In genomic region chr13:107325707-107326495, GRCm38 (mm10) we compare ENCODE assay signal across 9 mouse cellular contexts.
DNase-seq lines count a peak whose midpoint lies in the region; ATAC-seq and TF ChIP-seq lines count a peak whose summit lies in the region.
"Had no signal": no experiment of that assay in that cellular context is flagged by ENCODE, and none has a peak within 500 bp of the region (broad histone marks: within the 10 kb centered on the region; RNA-seq: fewer than 3 reads in every experiment).

No protein-coding gene starts in this region.

- no peaks in the 10 kb centered on the region for H3K36me3 ChIP-seq in intestine, embryonic 14.5 days (ENCODE audit: control insufficient read depth, insufficient read depth, low read length)
- no peaks in the 10 kb centered on the region for H3K36me3 ChIP-seq in intestine, embryonic 16.5 days (ENCODE audit: control insufficient read depth, insufficient read depth, low read length)

- no peak for ATAC-seq in intestine, embryonic 14.5 days (replicated peaks; ENCODE audit: low FRiP score, low TSS enrichment, low read depth)
- no peak for ATAC-seq in intestine, embryonic 16.5 days

- peak; percentile 74 for DNase-seq in intestine, embryonic 14.5 days (ENCODE audit: low spot score)
- peak; percentile 46 for DNase-seq in ZHBTc4 (ENCODE audit: low read depth, low spot score)
- DNase-seq in heart, adult 8-10 months (ENCODE audit: low spot score) = peak; percentile 33
- peak; percentile 75 to 83 for DNase-seq in layer of hippocampus, postnatal 10 days (ENCODE audit: low spot score in 2 of 2)
- peak; percentile 43 for DNase-seq in mesoderm, embryonic 11.5 days (ENCODE audit: low read depth, low spot score)
- DNase-seq in thymus, postnatal 0 days (ENCODE audit: low spot score) = peak; percentile 62

- H3K9me3 ChIP-seq in intestine, embryonic 14.5 days (ENCODE audit: control insufficient read depth, low read length) = no peaks in the 10 kb centered on the region
- H3K9me3 ChIP-seq in intestine, embryonic 16.5 days (ENCODE audit: control insufficient read depth, low read length) = no peaks in the 10 kb centered on the region

- H3K4me3 ChIP-seq in intestine, embryonic 14.5 days (ENCODE audit: low read depth, low read length) = no peak overlapping the region
- no peak overlapping the region for H3K4me3 ChIP-seq in intestine, embryonic 16.5 days (ENCODE audit: low read length)
- H3K4me3 ChIP-seq in cortical plate, adult 2 months (ENCODE audit: insufficient read depth, low read length) = no peak overlapping the region

- no peaks in the 10 kb centered on the region for H3K27me3 ChIP-seq in intestine, embryonic 14.5 days (replicated peaks; ENCODE audit: control insufficient read depth, insufficient read depth, low read length)
- no peaks in the 10 kb centered on the region for H3K27me3 ChIP-seq in intestine, embryonic 16.5 days (replicated peaks; ENCODE audit: control insufficient read depth, insufficient read depth, low read length)

- no peak overlapping the region for H3K4me2 ChIP-seq in intestine, embryonic 14.5 days (ENCODE audit: low read length)
- no peak overlapping the region for H3K4me2 ChIP-seq in intestine, embryonic 16.5 days (ENCODE audit: low read depth, low read length)

- WGBS in intestine, embryonic 14.5 days = 56% methylated on average over 3 of the region's 3 CpGs
- 56% methylated on average over 3 of the region's 3 CpGs for WGBS in intestine, embryonic 16.5 days

- no peak for TF ChIP-seq POLR2A in cortical plate, adult 2 months (IDR thresholded peaks at IDR 0.05; ENCODE audit: extremely low read depth, insufficient read depth, low read length)

- H3K9ac ChIP-seq in intestine, embryonic 14.5 days (ENCODE audit: low read length) = no peak overlapping the region
- H3K9ac ChIP-seq in intestine, embryonic 16.5 days (ENCODE audit: low read depth, low read length) = no peak overlapping the region

- no peaks in the 10 kb centered on the region for H3K4me1 ChIP-seq in intestine, embryonic 14.5 days (replicated peaks; ENCODE audit: control insufficient read depth, insufficient read depth, low read length)
- H3K4me1 ChIP-seq in intestine, embryonic 16.5 days (ENCODE audit: control insufficient read depth, insufficient read depth, low read length) = no peaks in the 10 kb centered on the region
- no peaks in the 10 kb centered on the region for H3K4me1 ChIP-seq in cortical plate, adult 2 months (ENCODE audit: control insufficient read depth, insufficient read depth, low read length)

- peak; percentile 94 for TF ChIP-seq CTCF in cortical plate, adult 2 months (IDR thresholded peaks at IDR 0.05; ENCODE audit: extremely low read depth, insufficient read depth, low read length)

- no peak overlapping the region for H3K27ac ChIP-seq in intestine, embryonic 14.5 days (ENCODE audit: low read depth)
- H3K27ac ChIP-seq in intestine, embryonic 16.5 days (ENCODE audit: low read length) = no peak overlapping the region
- H3K27ac ChIP-seq in cortical plate, adult 2 months (ENCODE audit: insufficient read depth, low read length) = no peak overlapping the region
- H3K27ac ChIP-seq: macrophage had no signal
